Mouse (Mus musculus): ENCODE measurements at regions not wholly inside any gene's neighbourhood (a gene's known extent, or its start where the extent isn't known, plus 50 kb on each side); places are given as distances from the start of the nearest gene placed in this dataset.

GRCm38 (mm10) chr7:69844631-69845324 is 521.8 kb downstream of the Nr2f2 start:
- in situ Hi-C loops (cut with MboI, MseI) = no loop called here

GRCm38 (mm10) chr7:69837379-69837778 is 529.2 kb downstream of the Nr2f2 start:
- in situ Hi-C loops (cut with MboI, MseI) = no loop called here

GRCm38 (mm10) chr7:69827251-69827650 is 539.3 kb downstream of the Nr2f2 start:
- in situ Hi-C loops (cut with MboI, MseI) = no loop called here

- in situ Hi-C loops (cut with MboI, MseI) = no loop called here
Observed at GRCm38 (mm10) chr7:69820570-69820969, 546.0 kb downstream of the Nr2f2 start.

- in situ Hi-C loops (cut with MboI, MseI) = no loop called here
Observed at GRCm38 (mm10) chr7:69812301-69812700, 554.2 kb downstream of the Nr2f2 start.

GRCm38 (mm10) chr7:69810873-69811272 is 555.7 kb downstream of the Nr2f2 start:
- in situ Hi-C loops (cut with MboI, MseI) = no loop called here

- in situ Hi-C loops (cut with MboI, MseI) = no loop called here
Observed at GRCm38 (mm10) chr7:69807220-69807619, 559.3 kb downstream of the Nr2f2 start.

- in situ Hi-C loops (cut with MboI, MseI) = no loop called here
Observed at GRCm38 (mm10) chr7:69770980-69771348, 595.6 kb downstream of the Nr2f2 start.

GRCm38 (mm10) chr7:69770313-69770979 is 596.1 kb downstream of the Nr2f2 start:
- in situ Hi-C loops (cut with MboI, MseI) = no loop called here

- in situ Hi-C loops (cut with MboI, MseI) = no loop called here
Observed at GRCm38 (mm10) chr7:69766451-69766850, 600.1 kb downstream of the Nr2f2 start.

GRCm38 (mm10) chr7:69740495-69740894 is 626.0 kb downstream of the Nr2f2 start:
- in situ Hi-C loops (cut with MboI, MseI) = no loop called here

- in situ Hi-C loops (cut with MboI, MseI) = no loop called here
Observed at GRCm38 (mm10) chr7:69738998-69739397, 627.5 kb downstream of the Nr2f2 start.

GRCm38 (mm10) chr7:69715081-69715480 is 651.5 kb downstream of the Nr2f2 start:
- in situ Hi-C loops (cut with MboI, MseI) = no loop called here

GRCm38 (mm10) chr7:69670211-69670610 is 696.3 kb downstream of the Nr2f2 start:
- in situ Hi-C loops (cut with MboI, MseI) = no loop called here

- in situ Hi-C loops (cut with MboI, MseI) = no loop called here
Observed at GRCm38 (mm10) chr7:69655583-69655982, 711.0 kb downstream of the Nr2f2 start.

GRCm38 (mm10) chr7:69645449-69645848 is 721.1 kb downstream of the Nr2f2 start:
- in situ Hi-C loops (cut with MboI, MseI) = no loop called here

- in situ Hi-C loops (cut with MboI, MseI) = no loop called here
Observed at GRCm38 (mm10) chr7:69641652-69642051, 724.9 kb downstream of the Nr2f2 start.

- in situ Hi-C loops (cut with MboI, MseI) = no loop called here
Observed at GRCm38 (mm10) chr7:69599866-69600265, 766.7 kb downstream of the Nr2f2 start.

GRCm38 (mm10) chr7:69585716-69586115 is 780.8 kb downstream of the Nr2f2 start:
- in situ Hi-C loops (cut with MboI, MseI) = no loop called here

- in situ Hi-C loops (cut with MboI, MseI) = no loop called here
Observed at GRCm38 (mm10) chr7:69585131-69585530, 781.4 kb downstream of the Nr2f2 start.

GRCm38 (mm10) chr7:69584516-69584915 is 782.0 kb downstream of the Nr2f2 start:
- in situ Hi-C loops (cut with MboI, MseI) = loop anchor here (5.0 kb wide), 1 partner anchor 37 kb away; no protein-coding TSS in a partner anchor

- in situ Hi-C loops (cut with MboI, MseI) = loop anchor here (5.0 kb wide), 1 partner anchor 37 kb away; no protein-coding TSS in a partner anchor
Observed at GRCm38 (mm10) chr7:69583901-69584300, 782.6 kb downstream of the Nr2f2 start.

- in situ Hi-C loops (cut with MboI, MseI) = loop anchor here (5.0 kb wide), 1 partner anchor 34 kb away; no protein-coding TSS in a partner anchor
Observed at GRCm38 (mm10) chr7:69581668-69582067, 784.9 kb downstream of the Nr2f2 start.

All from regulatory T cell (primary cell).